Mouse (Mus musculus) stomach, postnatal 0 days (tissue): ENCODE measurements at regions not wholly inside any gene's neighbourhood (a gene's known extent, or its start where the extent isn't known, plus 50 kb on each side); places are given as distances from the start of the nearest gene placed in this dataset.

Experiments used
- CTCF ChIP-seq: IDR thresholded peaks from 2 replicates; pipeline ENCODE4 v1.5.1; 2016; ENCODE audit warnings: antibody characterized with exemption, low read depth, mild to moderate bottlenecking, moderate library complexity
- EP300 ChIP-seq: optimal IDR thresholded peaks from 2 replicates; pipeline ENCODE3; 2016; ENCODE audit warnings: antibody characterized with exemption

- TF ChIP-seq CTCF, result no peak
- no peak for TF ChIP-seq EP300
Measured at GRCm38 (mm10) chr1:193551340-193551739, 181.2 kb upstream of the Camk1g start.
